Mouse (Mus musculus): ENCODE results near the gene Ppil4. TPM values are rescaled to one million over a fixed set of nuclear protein-coding genes. Genes with fewer than 3 reads are reported as not detected.
"Not testable (repeated sequence)": the region's sequence is repeated elsewhere in the genome, so short reads cannot be mapped to it uniquely, and the experiment has no call there.

Gene Ppil4
- total RNA-seq (2014; rRNA removed) (37.5 and 49.6 TPM in 2 replicates), polyA plus RNA-seq (2015; fragmentation: Nextera tagmentation; extraction: Ambion mirVana) (44.4 and 50.2 TPM in 2 replicates)

DNA sequence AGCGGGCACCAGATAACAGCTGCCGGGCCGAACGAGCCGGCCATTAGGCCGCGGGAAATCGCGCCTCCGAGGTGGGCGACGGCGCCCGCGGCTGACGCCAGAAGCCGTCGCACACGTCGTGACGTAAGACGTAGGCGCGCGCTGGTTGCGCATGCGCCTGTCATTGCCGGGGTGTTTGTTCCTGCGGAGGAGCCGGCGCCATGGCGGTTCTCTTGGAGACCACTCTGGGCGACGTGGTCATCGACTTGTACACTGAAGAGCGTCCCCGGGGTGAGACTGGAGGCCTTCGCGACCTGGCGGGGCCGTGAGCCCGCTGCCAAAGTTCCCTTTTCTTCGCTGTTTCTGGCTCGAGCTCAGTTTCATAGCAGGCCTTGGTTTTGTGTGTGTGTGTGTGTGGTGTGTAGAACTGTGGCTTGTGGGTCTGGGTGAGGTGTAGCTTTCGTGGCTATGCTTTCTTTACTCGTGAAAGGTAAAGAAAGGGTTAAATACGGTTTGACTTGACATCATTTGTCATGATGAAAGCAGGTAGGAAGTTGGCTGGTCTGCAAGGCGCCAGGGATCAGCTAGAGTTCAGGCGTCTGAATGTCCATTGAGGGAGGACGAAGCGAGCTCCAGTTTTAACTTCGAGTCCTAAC, at the start of gene Ppil4, which contains the start of gene Ginm1:
Ppil4 (plus strand) TSS at position 141 of the 635 bp plus-strand sequence.
Ginm1 (minus strand) TSS at position 74 of the 635 bp plus-strand sequence.
- under 1% methylated on average over 52 of the region's 52 CpGs for WGBS
- Histone ChIP-seq H3K27me3 (ENCODE audit: insufficient read depth, low read length) (no peaks in the 10 kb centered on the region), H3K9ac (peak within 1 kb of the TSS; percentile 93), H3K9me3 (ENCODE audit: low read length) (no peaks in the 10 kb centered on the region), H3K4me1 (ENCODE audit: insufficient read depth) (peaks cover 14% of the 10 kb centered on the region), H3K4me2 (ENCODE audit: low read depth) (peak within 1 kb of the TSS; percentile 68), H3K4me3 (ENCODE audit: low read depth, low read length) (peak within 1 kb of the TSS; percentile 86), H3K27ac (ENCODE audit: low read depth, low read length) (peak within 1 kb of the TSS; percentile 84), H3K36me3 (ENCODE audit: insufficient read depth) (peaks cover 27% of the 10 kb centered on the region)
- DNase-seq (peak; percentile 97), ATAC-seq (peak; percentile 98)
- TF ChIP-seq CTCF (IDR thresholded peaks at IDR 0.05; ENCODE audit: low read depth) = no peak

- peaks cover 56% of the 10 kb centered on the region for H3K36me3 ChIP-seq (ENCODE audit: insufficient read depth)
- not testable (repeated sequence) for H3K4me1 ChIP-seq (ENCODE audit: insufficient read depth); H3K27me3 ChIP-seq (ENCODE audit: insufficient read depth, low read length); ATAC-seq; H3K9ac ChIP-seq; H3K4me2 ChIP-seq (ENCODE audit: low read depth); H3K4me3 ChIP-seq (ENCODE audit: low read depth, low read length); H3K9me3 ChIP-seq (ENCODE audit: low read length); DNase-seq; H3K27ac ChIP-seq (ENCODE audit: low read depth, low read length)
- WGBS = 97% methylated on average over 6 of the region's 6 CpGs
These were observed 47.2 kb upstream of the Ppil4 start for GRCm38 (mm10) chr10:7745528-7745927.

GRCm38 (mm10) chr10:7748752-7749151, 43.9 kb upstream of the Ppil4 start:
- Histone ChIP-seq H3K9me3 (ENCODE audit: low read length) (no peaks in the 10 kb centered on the region), H3K9ac (no peak overlapping the region), H3K4me2 (ENCODE audit: low read depth) (no peak overlapping the region), H3K27me3 (ENCODE audit: insufficient read depth, low read length) (no peaks in the 10 kb centered on the region), H3K4me1 (ENCODE audit: insufficient read depth) (no peaks in the 10 kb centered on the region), H3K27ac (ENCODE audit: low read depth, low read length) (no peak overlapping the region), H3K4me3 (ENCODE audit: low read depth, low read length) (no peak overlapping the region), H3K36me3 (ENCODE audit: insufficient read depth) (peaks cover 57% of the 10 kb centered on the region)
- WGBS = 92% methylated on average over 6 of the region's 6 CpGs
- no peak for TF ChIP-seq CTCF (IDR thresholded peaks at IDR 0.05; ENCODE audit: low read depth)
- no peak for ATAC-seq
- no peak for DNase-seq

- no peak for TF ChIP-seq CTCF (IDR thresholded peaks at IDR 0.05; ENCODE audit: low read depth)
- 91% methylated on average over 2 of the region's 2 CpGs for WGBS
- no peak for DNase-seq
- Histone ChIP-seq H3K4me2 (ENCODE audit: low read depth) (no peak overlapping the region), H3K27ac (ENCODE audit: low read depth, low read length) (no peak overlapping the region), H3K27me3 (ENCODE audit: insufficient read depth, low read length) (no peaks in the 10 kb centered on the region), H3K9ac (no peak overlapping the region), H3K36me3 (ENCODE audit: insufficient read depth) (peaks cover 64% of the 10 kb centered on the region), H3K9me3 (ENCODE audit: low read length) (no peaks in the 10 kb centered on the region), H3K4me1 (ENCODE audit: insufficient read depth) (no peaks in the 10 kb centered on the region), H3K4me3 (ENCODE audit: low read depth, low read length) (no peak overlapping the region)
- no peak for ATAC-seq
These were observed 35.1 kb upstream of the Ppil4 start for GRCm38 (mm10) chr10:7757544-7757943.

GRCm38 (mm10) chr10:7772346-7772745, 20.3 kb upstream of the Ppil4 start:
- Histone ChIP-seq H3K27ac (ENCODE audit: low read depth, low read length) (no peak overlapping the region), H3K27me3 (ENCODE audit: insufficient read depth, low read length) (no peaks in the 10 kb centered on the region), H3K4me2 (ENCODE audit: low read depth) (no peak overlapping the region), H3K9me3 (ENCODE audit: low read length) (no peaks in the 10 kb centered on the region), H3K4me1 (ENCODE audit: insufficient read depth) (no peaks in the 10 kb centered on the region), H3K9ac (no peak overlapping the region), H3K4me3 (ENCODE audit: low read depth, low read length) (no peak overlapping the region), H3K36me3 (ENCODE audit: insufficient read depth) (peaks cover 52% of the 10 kb centered on the region)
- WGBS = 88% methylated on average over 4 of the region's 4 CpGs
- no peak for ATAC-seq
- no peak for DNase-seq
- no peak for TF ChIP-seq CTCF (IDR thresholded peaks at IDR 0.05; ENCODE audit: low read depth)

GRCm38 (mm10) chr10:7772769-7773168, 19.9 kb upstream of the Ppil4 start:
- Histone ChIP-seq H3K4me3 (ENCODE audit: low read depth, low read length) (no peak overlapping the region), H3K36me3 (ENCODE audit: insufficient read depth) (peaks cover 49% of the 10 kb centered on the region), H3K27me3 (ENCODE audit: insufficient read depth, low read length) (no peaks in the 10 kb centered on the region), H3K27ac (ENCODE audit: low read depth, low read length) (no peak overlapping the region), H3K4me1 (ENCODE audit: insufficient read depth) (no peaks in the 10 kb centered on the region), H3K9ac (no peak overlapping the region), H3K9me3 (ENCODE audit: low read length) (no peaks in the 10 kb centered on the region), H3K4me2 (ENCODE audit: low read depth) (no peak overlapping the region)
- DNase-seq = no peak
- WGBS = 97% methylated on average over 1 of the region's 1 CpGs
- ATAC-seq = no peak
- TF ChIP-seq CTCF (IDR thresholded peaks at IDR 0.05; ENCODE audit: low read depth) = no peak

DNA sequence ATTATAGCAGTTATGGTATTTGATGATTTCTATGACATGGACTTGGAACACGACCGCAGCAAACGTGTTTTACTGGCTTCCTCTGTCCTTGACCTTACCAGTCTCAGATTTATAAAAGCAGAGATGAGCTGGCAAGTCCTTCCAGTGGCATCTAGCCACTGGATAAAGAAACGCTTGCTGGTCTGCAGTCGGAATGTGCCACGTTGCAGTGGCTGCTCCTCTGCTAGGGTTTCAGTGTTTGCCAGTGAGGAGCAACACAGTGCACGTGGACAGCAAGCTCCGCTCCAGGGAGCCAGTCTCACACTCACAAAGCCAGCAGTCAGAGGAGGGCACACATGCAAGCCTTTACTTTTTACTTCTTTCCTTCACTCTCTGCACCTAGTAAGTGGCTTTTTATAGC, 17.3 kb upstream of the Ppil4 start:
- no peaks in the 10 kb centered on the region for H3K27me3 ChIP-seq (ENCODE audit: insufficient read depth, low read length)
- 94% methylated on average over 8 of the region's 8 CpGs for WGBS
- H3K9me3 ChIP-seq (ENCODE audit: low read length) = no peaks in the 10 kb centered on the region
- ATAC-seq (no peak), DNase-seq (no peak)
- TF ChIP-seq CTCF (IDR thresholded peaks at IDR 0.05; ENCODE audit: low read depth) = no peak
- no peak overlapping the region for H3K9ac ChIP-seq
- peaks cover 35% of the 10 kb centered on the region for H3K36me3 ChIP-seq (ENCODE audit: insufficient read depth)
- no peaks in the 10 kb centered on the region for H3K4me1 ChIP-seq (ENCODE audit: insufficient read depth)
- H3K4me2 ChIP-seq (ENCODE audit: low read depth) = no peak overlapping the region
- no peak overlapping the region for H3K4me3 ChIP-seq (ENCODE audit: low read depth, low read length)
- no peak overlapping the region for H3K27ac ChIP-seq (ENCODE audit: low read depth, low read length)
